Mouse (Mus musculus) ES-Bruce4 (cell line): Measurements from ENCODE around the gene Trim58.

Source experiments
- CTCF ChIP-seq: IDR thresholded peaks from one replicate; pipeline ENCODE4 v1.8.1; 2011; ENCODE audit warnings: low read depth, low read length
- POLR2A ChIP-seq: IDR thresholded peaks from one replicate; pipeline ENCODE4 v1.8.1; 2011; ENCODE audit warnings: low read length; ENCODE audit not compliant: insufficient read depth

GRCm38 (mm10) chr11:58597837-58598236 is 42.4 kb upstream of the Trim58 start:
- TF ChIP-seq POLR2A (no peak), CTCF (no peak)
